Mouse (Mus musculus) myocyte (in vitro differentiated cells): ENCODE measurements around the gene Cdsn.

Source experiments
- CEBPB ChIP-seq: IDR thresholded peaks from 2 replicates; pipeline ENCODE4 v1.6.1; 2011; ENCODE audit warnings: mild to moderate bottlenecking, moderate library complexity; ENCODE audit not compliant: poor library complexity, insufficient read depth, severe bottlenecking
- MAX ChIP-seq: IDR thresholded peaks from one replicate; pipeline ENCODE4 v1.6.1; 2011; ENCODE audit warnings: low read depth, mild to moderate bottlenecking, control low read depth
- POLR2A ChIP-seq: IDR thresholded peaks from one replicate; pipeline ENCODE4 v1.6.1; 2011; ENCODE audit warnings: low read depth, mild to moderate bottlenecking, control low read depth, moderate library complexity; ENCODE audit not compliant: insufficient read length
- TCF12 ChIP-seq: IDR thresholded peaks from one replicate; pipeline ENCODE4 v1.6.1; 2011; ENCODE audit warnings: mild to moderate bottlenecking, control low read depth; ENCODE audit not compliant: poor library complexity, insufficient read depth, severe bottlenecking

DNA sequence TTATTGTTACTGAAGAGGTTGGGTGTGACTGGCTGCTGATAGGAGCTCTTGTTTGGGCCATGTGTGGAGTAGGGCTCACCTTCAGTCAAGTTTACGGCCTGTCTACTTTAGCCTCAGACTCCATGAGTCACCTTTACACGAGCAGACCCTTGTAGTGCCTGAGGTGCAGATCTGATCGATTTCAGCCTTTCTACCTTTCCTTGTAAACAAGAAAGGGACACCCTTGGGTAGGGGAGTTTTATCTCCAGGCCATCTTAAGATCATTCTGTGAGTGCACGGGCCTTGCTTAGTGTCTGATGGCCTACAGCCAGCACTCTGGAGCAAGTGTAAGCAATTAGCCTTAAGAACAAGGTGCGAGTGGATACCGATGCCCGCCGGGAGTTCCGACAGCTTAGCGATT is 45.0 kb upstream of the Cdsn start:
- no peak for TF ChIP-seq MAX
- TF ChIP-seq TCF12: no peak
- no peak for TF ChIP-seq POLR2A
- TF ChIP-seq CEBPB: no peak
